Mouse (Mus musculus) monocyte, adult 5-6 weeks (primary cell): ENCODE measurements around the gene Dennd2c. TPM values are rescaled to one million over a fixed set of nuclear protein-coding genes. Genes with fewer than 3 reads are reported as not detected.
"Not testable (repeated sequence)": the region's sequence is repeated elsewhere in the genome, so short reads cannot be mapped to it uniquely, and the experiment has no call there.

ENCODE experiments used
- ATAC-seq: fragments of 153-309, 156-312 bp; replicated peaks from 2 replicates; pipeline ENCODE4 v1.8.0; 2017; ENCODE audit warnings: mild to moderate bottlenecking; ENCODE audit not compliant: low TSS enrichment, insufficient number of reproducible peaks, severe bottlenecking, poor library complexity, low FRiP score
- total RNA-seq: library from RNA; stranded (forward); fragments of 200-1000, 200-491, 200-594 nt; gene quantifications from 3 replicates; pipeline ENCODE4 v1.2.3, GENCODE M21; 2017

Gene Dennd2c
- total RNA-seq, 1 experiment from 2014 or later: 2.6 TPM

DNA sequence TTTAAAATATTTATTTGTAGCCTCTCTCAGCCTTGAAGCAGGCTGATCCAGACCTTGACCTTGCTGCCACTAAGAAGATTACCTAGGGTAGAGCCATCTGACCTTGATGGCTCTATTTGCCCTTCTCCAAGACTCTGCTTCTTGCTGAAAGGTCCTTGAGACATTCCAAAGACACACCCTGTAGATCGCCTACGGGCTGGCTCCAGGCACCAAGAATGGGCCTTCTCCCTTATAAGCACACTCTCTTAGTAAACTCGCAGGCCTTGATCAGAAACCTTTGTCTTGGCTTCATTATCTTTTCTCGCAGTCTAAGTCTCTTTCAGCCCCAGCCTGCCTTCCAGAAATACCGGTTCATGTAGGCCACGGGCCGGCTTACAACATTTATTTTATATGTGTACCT is 98.7 kb downstream of the Dennd2c start:
- not testable (repeated sequence) for ATAC-seq

DNA sequence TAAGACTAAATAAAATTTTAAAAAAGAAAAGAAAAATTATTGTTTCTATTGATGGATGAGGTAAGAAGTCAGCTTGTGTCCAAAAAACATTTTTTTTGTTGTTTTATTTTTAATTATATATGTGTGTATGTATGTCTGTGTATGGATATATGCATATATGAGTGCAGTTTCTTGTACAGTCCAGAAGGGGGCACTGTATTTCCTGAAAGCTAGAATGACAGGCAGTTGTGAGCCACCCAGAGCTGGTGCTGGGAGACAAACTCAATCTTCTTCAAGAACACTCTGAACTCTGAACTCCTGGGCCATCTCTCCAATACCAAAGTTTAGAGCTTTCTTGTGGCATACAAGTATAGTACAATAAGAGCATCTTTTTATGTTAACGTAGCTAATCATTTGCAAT is 101.2 kb downstream of the Dennd2c start:
- no peak for ATAC-seq

DNA sequence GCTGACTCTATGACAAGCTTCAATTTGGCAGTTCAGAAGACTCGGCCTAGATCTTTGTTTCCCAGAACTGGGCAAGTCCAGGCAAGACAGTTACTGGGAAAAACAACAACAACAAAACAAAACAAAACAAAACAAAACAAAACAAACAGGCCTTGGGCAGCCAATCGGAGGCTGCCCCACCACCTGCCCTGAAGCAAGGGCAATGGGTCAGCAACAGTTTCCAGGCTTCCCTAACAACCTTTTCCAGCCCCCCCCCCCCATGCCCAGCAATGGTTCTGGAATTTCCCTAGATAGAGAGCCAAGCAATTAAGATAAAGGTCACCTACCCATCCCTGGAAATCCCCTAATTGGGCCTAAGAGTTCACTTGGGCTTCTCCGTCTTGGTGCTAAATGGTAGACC is 102.0 kb downstream of the Dennd2c start:
- no peak for ATAC-seq

DNA sequence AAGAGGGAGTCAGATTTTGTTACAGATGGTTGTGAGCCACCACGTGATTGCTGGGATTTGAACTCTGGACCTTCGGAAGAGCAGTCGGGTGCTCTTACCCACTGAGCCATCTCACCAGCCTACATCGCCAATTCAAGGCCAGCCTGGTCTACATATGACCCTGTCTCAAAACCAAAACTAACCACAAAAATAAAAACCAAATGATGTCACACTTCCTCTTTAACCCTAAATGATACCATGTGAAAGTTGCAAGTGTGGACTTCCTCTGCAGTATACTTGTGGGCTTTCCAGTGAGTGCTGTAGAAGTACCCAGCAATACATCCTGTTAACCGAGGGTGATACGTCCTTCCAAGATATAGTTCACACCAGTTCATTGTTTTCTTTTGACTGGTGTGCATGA is 104.0 kb downstream of the Dennd2c start:
- ATAC-seq: peak; percentile 89

DNA sequence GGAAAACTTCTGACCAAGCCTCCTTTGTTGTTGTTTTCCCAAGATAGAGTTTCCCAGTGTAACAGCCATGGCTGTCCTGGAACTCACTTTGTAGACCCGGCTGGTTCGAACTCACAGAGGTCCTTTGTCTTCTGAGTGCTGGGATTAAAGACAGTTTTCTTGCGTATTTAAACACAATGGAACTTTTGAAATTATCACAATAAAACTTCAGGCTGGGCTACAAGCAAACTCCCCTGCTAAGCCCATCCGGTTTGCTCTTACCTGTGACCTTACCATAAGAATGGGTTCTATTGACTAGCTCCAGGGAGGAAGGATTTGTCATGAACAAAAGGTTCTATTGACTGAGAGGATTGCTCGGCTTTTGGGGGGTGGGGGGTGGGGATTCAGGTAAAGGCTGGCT is 105.3 kb downstream of the Dennd2c start:
- ATAC-seq: no peak

DNA sequence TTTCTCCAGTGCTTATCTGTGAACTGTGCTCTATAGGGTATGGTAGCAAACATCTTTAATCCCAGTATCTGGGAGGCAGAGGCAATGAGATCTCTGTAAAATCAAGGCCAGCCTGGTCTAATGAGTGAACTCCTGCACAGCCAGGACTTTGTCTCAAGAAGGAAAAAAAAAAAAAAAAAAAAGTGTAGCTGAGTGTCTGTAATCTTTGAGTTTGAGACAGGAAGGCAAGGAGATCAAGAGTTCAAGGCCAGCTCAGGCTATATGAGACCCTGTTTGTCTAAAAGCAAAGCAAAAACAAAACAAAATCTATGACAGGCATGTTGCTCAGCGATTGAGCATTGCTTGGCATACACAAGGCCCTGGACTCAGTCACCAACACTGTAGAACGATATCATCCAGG is 105.8 kb downstream of the Dennd2c start:
- ATAC-seq: no peak

DNA sequence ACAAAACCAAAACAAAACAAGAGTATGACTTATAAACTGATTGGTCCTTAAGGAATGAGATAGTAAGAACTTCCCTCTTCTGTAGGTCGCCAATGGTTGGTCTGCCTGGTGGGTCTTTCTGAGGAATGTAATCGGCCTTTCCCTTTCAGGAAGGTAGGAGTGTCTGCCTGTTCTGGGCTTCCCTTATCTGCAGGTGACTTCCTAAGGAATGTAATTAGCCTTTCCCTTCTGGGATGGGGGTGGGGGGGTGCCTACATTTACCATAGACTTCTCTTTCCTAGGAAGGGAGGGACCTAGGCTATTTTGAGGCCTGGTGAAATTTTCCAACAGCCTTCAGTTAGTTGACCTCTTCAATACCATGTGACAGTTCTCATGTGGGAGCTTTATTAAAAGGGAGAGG is 108.7 kb downstream of the Dennd2c start:
- ATAC-seq: no peak

DNA sequence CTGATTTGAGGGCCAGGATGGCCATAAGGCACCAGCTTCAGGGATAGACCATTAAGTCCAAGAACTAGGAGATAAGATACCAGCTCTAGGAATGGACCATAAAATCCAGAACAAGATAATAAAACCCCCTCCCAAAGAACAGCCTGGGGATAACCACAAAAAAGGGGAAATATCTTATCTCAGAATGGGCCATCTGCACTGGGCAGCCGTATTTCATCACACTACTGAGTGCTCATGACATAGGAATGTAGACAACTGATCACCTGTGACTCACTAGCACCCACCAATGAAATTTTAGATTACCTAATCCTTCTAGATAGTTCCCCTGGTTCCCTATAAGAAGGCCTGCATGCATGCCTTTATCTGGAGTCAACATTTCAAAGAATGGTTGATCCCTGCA is 109.7 kb downstream of the Dennd2c start:
- ATAC-seq: no peak

DNA sequence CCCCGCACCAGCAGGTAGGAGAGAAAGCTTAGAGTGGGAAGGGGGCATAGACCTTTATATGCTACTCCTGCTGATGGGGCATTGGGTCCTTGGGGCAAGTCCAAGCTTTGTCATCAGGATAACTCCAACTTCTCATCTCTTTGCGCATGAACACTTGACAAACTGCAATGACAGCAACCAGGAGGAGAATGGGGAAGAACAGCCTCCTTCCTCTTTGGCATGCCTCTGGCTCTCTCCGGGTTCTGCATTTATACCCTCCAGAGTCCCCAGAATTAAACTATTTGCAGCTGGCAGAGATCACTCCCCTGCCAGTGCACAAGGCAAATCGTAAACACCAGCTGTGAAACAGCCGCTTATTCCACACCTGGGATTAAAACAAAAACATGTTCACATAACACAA is 111.1 kb downstream of the Dennd2c start:
- ATAC-seq: no peak

DNA sequence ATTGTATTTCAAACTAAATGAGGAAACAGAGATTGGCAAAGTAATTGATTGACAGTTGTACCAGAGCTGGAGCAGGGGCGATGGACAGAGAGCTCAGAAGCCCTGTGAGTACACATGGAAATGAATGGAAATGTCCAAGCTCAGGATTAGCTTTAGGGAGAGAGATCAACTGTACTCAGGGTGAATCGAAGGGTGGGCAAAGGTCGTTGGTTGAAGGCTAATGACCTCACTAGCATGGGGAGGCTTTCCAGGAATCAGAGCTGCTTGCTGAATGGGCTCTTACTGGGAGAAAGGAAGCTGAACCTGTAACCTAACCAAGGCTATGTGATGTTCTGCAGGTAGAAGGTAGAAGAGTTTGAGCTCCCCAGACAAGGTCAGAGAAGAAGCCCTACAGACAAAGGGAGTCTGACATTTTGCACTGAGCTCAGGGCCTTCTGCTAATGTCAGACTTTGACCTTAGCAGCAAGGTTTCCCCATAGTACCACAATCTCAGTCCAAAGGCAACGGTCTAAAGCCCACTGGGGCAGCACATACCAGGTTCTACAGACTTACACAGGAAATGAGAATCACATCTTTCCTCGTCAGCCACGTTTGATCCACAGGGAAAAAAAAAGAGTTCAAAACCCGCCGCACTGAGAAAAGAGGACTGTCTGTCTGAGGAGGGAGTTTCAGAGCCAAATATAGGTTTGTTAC is 112.3 kb downstream of the Dennd2c start:
- ATAC-seq: no peak

DNA sequence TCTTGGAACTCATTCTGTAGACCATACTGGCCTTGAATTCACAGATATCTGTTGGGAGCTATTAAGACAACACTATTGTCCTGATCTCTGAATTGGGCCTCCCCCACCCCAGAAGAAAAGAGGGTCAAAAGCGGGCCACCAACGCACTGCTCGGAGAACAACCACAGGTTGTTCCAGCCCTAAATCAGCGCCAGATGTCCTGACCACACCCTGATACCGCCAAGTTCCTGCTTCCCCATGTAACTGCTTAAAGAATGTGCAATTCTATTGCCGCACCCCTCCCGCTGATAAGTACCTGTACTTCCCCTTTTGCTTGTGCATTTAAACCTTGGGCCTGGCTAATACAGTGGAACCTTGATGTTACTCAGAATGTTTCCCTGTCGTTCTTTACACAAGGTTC is 113.0 kb downstream of the Dennd2c start:
- not testable (repeated sequence) for ATAC-seq

Other genes with a start within 250 kb of the Dennd2c start
- gene Sycp1, start 166.5 kb upstream of the Dennd2c start, total RNA-seq: not detected in 3 replicates
- gene Nr1h5, start 138.5 kb upstream of the Dennd2c start, total RNA-seq: not detected in 3 replicates
- 40.9 to 131 TPM (median 46.6 TPM) in 3 replicates for gene Sike1, start 106.9 kb upstream of the Dennd2c start, total RNA-seq
- 828 to 853 TPM (median 834 TPM) in 3 replicates for gene Csde1, start 82.2 kb upstream of the Dennd2c start, total RNA-seq
- gene Nras, start 44.3 kb upstream of the Dennd2c start, total RNA-seq: 62.4 to 116 TPM (median 88.9 TPM) in 3 replicates
- gene Ampd1, start 28.6 kb upstream of the Dennd2c start, total RNA-seq: not detected in 3 replicates
- gene Bcas2, start 69.1 kb downstream of the Dennd2c start, total RNA-seq: 79.0 to 122 TPM (median 93.2 TPM) in 3 replicates
- 64.4 to 86.5 TPM (median 75.6 TPM) in 3 replicates for gene Trim33, start 176.7 kb downstream of the Dennd2c start, total RNA-seq